Mouse (Mus musculus) forebrain, embryonic 15.5 days (tissue): ENCODE data around the gene Irs2. TPM values are rescaled to one million over a fixed set of nuclear protein-coding genes. Genes with fewer than 3 reads are reported as not detected.

ENCODE experiments used
- ATAC-seq: fragments of 200-750 bp; cut with Nextera tagmentation; replicated peaks from 2 replicates; pipeline ENCODE4 v1.8.0; 2017; ENCODE audit warnings: mild to moderate bottlenecking, moderate TSS enrichment, moderate library complexity
- H3K27ac ChIP-seq: fragments of 300-500 bp; sonication (generic); replicated peaks from 2 replicates; pipeline ENCODE4 v1.5.1; 2015; ENCODE audit warnings: mild to moderate bottlenecking, inconsistent platforms
- H3K27me3 ChIP-seq: fragments of 300-500 bp; sonication (generic); 2 replicates; pipeline ENCODE4 v1.6.1; 2015; ENCODE audit warnings: inconsistent platforms
- H3K36me3 ChIP-seq: fragments of 300-500 bp; sonication (generic); 2 replicates; pipeline ENCODE4 v1.6.1; 2015; ENCODE audit warnings: mild to moderate bottlenecking, inconsistent platforms
- H3K4me1 ChIP-seq: fragments of 300-500 bp; sonication (generic); 2 replicates; pipeline ENCODE4 v1.6.1; 2015; ENCODE audit warnings: inconsistent platforms
- H3K4me2 ChIP-seq: fragments of 300-500 bp; sonication (generic); replicated peaks from 2 replicates; pipeline ENCODE4 v1.6.1; 2015; ENCODE audit warnings: mild to moderate bottlenecking, inconsistent platforms
- H3K4me3 ChIP-seq: fragments of 300-500 bp; sonication (generic); 2 replicates; pipeline ENCODE4 v1.5.1; 2015; ENCODE audit warnings: mild to moderate bottlenecking, inconsistent platforms
- H3K9ac ChIP-seq: fragments of 300-500 bp; sonication (generic); replicated peaks from 2 replicates; pipeline ENCODE4 v1.6.1; 2015; ENCODE audit warnings: mild to moderate bottlenecking, inconsistent platforms
- H3K9me3 ChIP-seq: fragments of 300-500 bp; sonication (generic); 2 replicates; pipeline ENCODE4 v1.6.1; 2016; ENCODE audit warnings: inconsistent platforms
- WGBS: fragments of 180-500 bp; shearing (Covaris S2); methylation state at CpG from one replicate; pipeline ENCODE4 v1.1.7; 2015; ENCODE audit warnings: mixed read lengths; 5-methylcytosine and 5-hydroxymethylcytosine counted together
- polyA plus RNA-seq: library from polyadenylated mRNA; unstranded; fragments of >200 nt; fragmentation: Nextera tagmentation; extraction: Ambion mirVana; gene quantifications from 2 replicates; pipeline ENCODE4 v1.2.1, GENCODE M21; 2015

Irs2 gene
- polyA plus RNA-seq, 1 experiment from 2014 or later: 7.1 TPM

DNA sequence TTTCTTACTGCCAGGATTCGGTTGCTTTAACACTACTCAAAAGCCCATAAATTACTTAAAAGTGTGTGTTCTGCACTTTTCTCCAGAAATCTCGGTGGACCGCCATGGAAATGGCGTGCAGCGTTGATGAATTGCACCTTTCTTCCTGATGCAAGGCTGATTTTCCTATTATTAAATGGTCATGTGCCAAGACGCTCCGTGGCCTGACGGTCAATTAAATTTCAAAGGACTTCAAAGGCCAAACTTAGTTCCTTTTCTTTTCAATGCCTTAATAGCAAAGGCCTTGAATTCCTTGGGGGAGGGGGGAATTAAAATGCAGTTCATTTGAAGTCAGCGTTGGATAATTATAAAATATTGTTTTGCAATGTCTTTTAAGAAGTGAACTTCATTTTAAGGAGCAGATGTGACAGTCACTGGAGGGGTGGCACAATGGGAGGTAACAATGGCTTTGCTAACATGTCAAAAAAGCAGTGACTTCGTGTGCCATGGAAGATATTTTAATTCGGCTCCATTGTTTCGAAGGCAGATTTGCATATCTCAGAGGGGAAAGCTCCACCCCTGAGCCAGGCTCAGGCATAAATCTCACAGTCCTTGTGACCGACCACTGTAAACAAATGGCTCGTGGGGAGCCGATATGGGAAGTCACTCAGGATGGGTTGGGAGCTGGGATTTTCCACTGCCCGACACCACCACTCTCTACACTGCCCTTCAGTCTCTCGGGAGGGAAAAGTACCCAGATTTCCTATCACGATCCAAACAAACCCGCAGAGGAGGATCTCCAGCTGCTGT lies 27.6 kb upstream of the Irs2 start:
- no peaks in the 10 kb centered on the region for H3K27me3 ChIP-seq
- H3K9me3 ChIP-seq: no peaks in the 10 kb centered on the region
- peaks cover 11% of the 10 kb centered on the region for H3K4me1 ChIP-seq
- H3K27ac ChIP-seq: peak overlapping the region; percentile 37; the same call in 1 of the 2 replicates
- no peak overlapping the region for H3K4me3 ChIP-seq
- peak; percentile 48; the same call in 1 of the 2 replicates for ATAC-seq
- H3K4me2 ChIP-seq: peak overlapping the region; percentile 27
- WGBS: 6% methylated on average over 19 of the region's 19 CpGs
- H3K9ac ChIP-seq: no peak overlapping the region
- no peaks in the 10 kb centered on the region for H3K36me3 ChIP-seq

DNA sequence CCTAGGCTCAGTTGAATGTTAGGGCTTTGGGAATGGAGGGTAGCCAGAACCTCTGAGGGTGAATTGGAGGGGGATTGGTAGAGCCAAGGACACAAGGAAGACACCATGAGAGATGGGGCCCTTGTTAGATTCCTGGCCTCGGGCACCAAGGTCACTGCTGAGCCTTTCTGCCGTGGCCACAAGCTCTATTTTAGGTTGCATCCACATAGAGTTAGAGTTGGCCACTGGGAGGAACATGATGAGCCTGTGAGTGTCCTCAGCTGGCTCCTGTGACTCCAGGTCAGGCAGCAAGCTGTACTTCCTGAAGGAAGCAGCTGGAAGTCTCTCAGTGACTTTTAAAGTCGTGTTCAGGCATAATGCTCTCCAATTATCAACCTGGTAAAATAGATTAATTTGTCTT lies 16.6 kb upstream of the Irs2 start:
- Histone ChIP-seq H3K9ac (no peak overlapping the region), H3K4me1 (no peaks in the 10 kb centered on the region), H3K27ac (no peak overlapping the region), H3K9me3 (no peaks in the 10 kb centered on the region), H3K27me3 (no peaks in the 10 kb centered on the region), H3K4me2 (no peak overlapping the region), H3K4me3 (no peak overlapping the region), H3K36me3 (no peaks in the 10 kb centered on the region)
- WGBS: 75% methylated on average over 3 of the region's 3 CpGs
- ATAC-seq: no peak

GRCm38 (mm10) chr8:11020949-11021572 lies 12.8 kb upstream of the Irs2 start:
- H3K36me3 ChIP-seq: no peaks in the 10 kb centered on the region
- ATAC-seq: no peak
- no peaks in the 10 kb centered on the region for H3K9me3 ChIP-seq

DNA sequence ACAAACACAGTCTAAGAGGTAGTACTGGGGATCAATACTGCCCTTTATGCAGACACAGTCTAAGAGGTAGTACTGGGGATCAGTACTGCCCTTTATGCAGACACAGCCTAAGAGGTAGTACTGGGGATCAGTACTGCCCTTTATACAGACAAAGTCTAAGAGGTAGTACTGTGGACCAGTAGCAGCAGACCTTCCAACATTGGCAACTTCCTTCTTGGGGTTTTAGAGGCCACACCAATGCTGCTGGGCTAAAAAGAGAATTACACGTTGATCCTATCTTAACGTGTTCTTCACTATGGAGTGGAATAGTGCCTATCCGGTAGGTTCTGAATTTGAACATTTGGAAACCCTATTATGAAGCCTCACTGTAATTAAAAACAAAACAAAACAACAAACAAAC lies 7.4 kb upstream of the Irs2 start:
- no peak for ATAC-seq
- Histone ChIP-seq H3K9ac (no peak overlapping the region), H3K36me3 (no peaks in the 10 kb centered on the region), H3K4me2 (no peak overlapping the region), H3K27ac (no peak overlapping the region), H3K4me1 (peaks cover 16% of the 10 kb centered on the region), H3K4me3 (no peak overlapping the region), H3K27me3 (no peaks in the 10 kb centered on the region), H3K9me3 (no peaks in the 10 kb centered on the region)
- WGBS: 86% methylated on average over 3 of the region's 3 CpGs

More at GRCm38 (mm10) chr8:11020949-11021572, 12.8 kb upstream of the Irs2 start:
- Histone ChIP-seq H3K4me2 (no peak overlapping the region), H3K4me3 (no peak overlapping the region), H3K9ac (no peak overlapping the region), H3K27me3 (no peaks in the 10 kb centered on the region), H3K27ac (no peak overlapping the region), H3K4me1 (no peaks in the 10 kb centered on the region)
- 93% methylated on average over 9 of the region's 9 CpGs for WGBS

- H3K4me2 ChIP-seq: no peak overlapping the region
- H3K36me3 ChIP-seq: no peaks in the 10 kb centered on the region
- no peak overlapping the region for H3K4me3 ChIP-seq
- H3K27ac ChIP-seq: no peak overlapping the region
- peak overlapping the region; percentile 3; the same call in 1 of the 2 replicates for H3K9ac ChIP-seq
- no peaks in the 10 kb centered on the region for H3K27me3 ChIP-seq
- no peak for ATAC-seq
- peaks cover 26% of the 10 kb centered on the region for H3K4me1 ChIP-seq
- WGBS: 1% methylated on average over 6 of the region's 6 CpGs
- H3K9me3 ChIP-seq: no peaks in the 10 kb centered on the region
Measured at GRCm38 (mm10) chr8:11013258-11013657, 5.0 kb upstream of the Irs2 start.

DNA sequence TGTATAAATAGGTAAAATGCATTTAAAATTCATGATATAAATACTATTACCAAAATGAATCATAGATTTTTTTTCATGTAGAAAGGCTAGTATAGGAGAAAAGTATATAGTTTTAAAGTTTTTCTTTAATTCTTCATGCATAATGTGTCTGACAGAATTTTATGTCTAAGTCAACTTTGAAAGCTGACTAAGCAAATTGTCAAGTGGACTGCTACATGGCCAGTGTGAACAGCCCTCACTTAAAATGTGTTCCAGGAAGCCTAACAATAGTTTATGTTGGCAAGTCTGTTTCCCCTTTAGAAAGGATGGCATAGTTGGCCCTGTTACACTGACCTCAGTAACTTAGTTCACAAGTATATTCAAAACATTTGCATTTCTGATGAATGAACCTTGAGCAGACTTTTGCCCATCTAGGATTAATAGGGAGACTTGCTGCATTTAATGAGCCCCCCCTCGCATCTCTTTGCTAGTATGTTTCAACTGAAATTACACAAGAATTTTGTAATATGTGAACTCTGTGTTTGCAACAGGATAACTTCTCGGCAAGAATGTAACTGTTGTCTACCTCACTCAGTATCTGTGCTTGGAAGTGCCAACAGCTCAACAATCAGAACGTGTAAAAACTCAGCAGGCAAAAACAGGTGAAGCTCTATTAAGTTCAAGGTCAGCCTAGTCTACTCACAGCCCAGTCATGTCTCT lies 3.7 kb upstream of the Irs2 start:
- Histone ChIP-seq H3K36me3 (no peaks in the 10 kb centered on the region), H3K27me3 (no peaks in the 10 kb centered on the region), H3K9ac (no peak overlapping the region), H3K4me1 (peaks cover 32% of the 10 kb centered on the region), H3K27ac (no peak overlapping the region), H3K4me3 (no peak overlapping the region), H3K4me2 (no peak overlapping the region), H3K9me3 (no peaks in the 10 kb centered on the region)
- no peak for ATAC-seq
- 77% methylated on average over 3 of the region's 3 CpGs for WGBS

GRCm38 (mm10) chr8:11010913-11011605 lies 2.8 kb upstream of the Irs2 start:
- H3K36me3 ChIP-seq: no peaks in the 10 kb centered on the region

GRCm38 (mm10) chr8:11010398-11010797 lies 2.1 kb upstream of the Irs2 start:
- 44% methylated on average over 11 of the region's 11 CpGs for WGBS
- no peaks in the 10 kb centered on the region for H3K36me3 ChIP-seq
- H3K27ac ChIP-seq: peak overlapping the region; percentile 100
- peaks cover 47% of the 10 kb centered on the region for H3K4me1 ChIP-seq
- H3K27me3 ChIP-seq: no peaks in the 10 kb centered on the region
- H3K9ac ChIP-seq: no peak overlapping the region; the same call in 1 of the 2 replicates
- ATAC-seq: no peak
- H3K4me2 ChIP-seq: peak overlapping the region; percentile 87
- H3K4me3 ChIP-seq: peak overlapping the region; percentile 95; the same call in 1 of the 2 replicates
- no peaks in the 10 kb centered on the region for H3K9me3 ChIP-seq

More at GRCm38 (mm10) chr8:11010913-11011605, 2.8 kb upstream of the Irs2 start:
- Histone ChIP-seq H3K27me3 (no peaks in the 10 kb centered on the region), H3K27ac (0 out of 2 replicates have a peak overlapping the region, but pooled peaks have one; percentile 12), H3K9me3 (no peaks in the 10 kb centered on the region), H3K4me1 (peaks cover 41% of the 10 kb centered on the region), H3K4me3 (no peak overlapping the region), H3K4me2 (0 out of 2 replicates have a peak overlapping the region, but pooled peaks have one; percentile 7), H3K9ac (no peak overlapping the region)
- no peak for ATAC-seq
- WGBS: 10% methylated on average over 11 of the region's 11 CpGs

DNA sequence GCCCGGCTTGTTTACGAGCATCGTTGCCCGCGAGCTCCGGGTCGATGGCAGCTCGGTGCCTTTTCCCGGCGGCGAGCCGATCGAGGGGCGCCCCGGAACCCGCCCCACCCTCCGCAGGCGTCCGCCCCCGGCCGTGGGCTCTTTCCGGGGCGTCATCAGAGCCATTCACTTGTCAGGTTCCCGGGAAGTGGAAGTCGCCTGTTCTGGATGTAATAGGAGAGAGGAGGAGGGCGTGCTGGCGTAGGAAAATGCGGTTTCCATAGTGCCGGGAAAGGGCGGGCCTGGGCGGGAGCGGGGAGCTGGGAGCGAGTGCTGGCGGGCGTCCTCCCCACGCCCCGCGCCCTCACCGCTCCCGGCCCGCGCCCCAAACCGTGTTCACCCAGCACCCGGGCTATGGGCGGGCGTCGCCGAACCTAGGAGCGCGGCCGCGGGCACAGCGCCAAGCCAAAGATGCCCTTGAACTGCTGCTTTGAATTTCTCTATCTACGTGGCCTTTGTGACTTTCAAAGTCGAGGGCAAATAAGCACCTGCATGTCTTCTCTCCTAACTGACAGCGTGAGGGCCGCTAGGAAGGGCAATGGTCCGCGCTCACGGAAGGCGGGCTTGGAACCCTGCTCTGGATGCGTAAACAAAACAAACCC lies 1.3 kb upstream of the Irs2 start:
- peak overlapping the region; percentile 87 for H3K4me2 ChIP-seq
- H3K9me3 ChIP-seq: no peaks in the 10 kb centered on the region
- no peaks in the 10 kb centered on the region for H3K27me3 ChIP-seq
- H3K9ac ChIP-seq: peak overlapping the region; percentile 95
- peaks cover 56% of the 10 kb centered on the region for H3K4me1 ChIP-seq
- H3K36me3 ChIP-seq: no peaks in the 10 kb centered on the region
- under 1% methylated on average over 59 of the region's 62 CpGs for WGBS
- H3K4me3 ChIP-seq: peak overlapping the region; percentile 95
- H3K27ac ChIP-seq: peak overlapping the region; percentile 100
- ATAC-seq: peak; percentile 73

DNA sequence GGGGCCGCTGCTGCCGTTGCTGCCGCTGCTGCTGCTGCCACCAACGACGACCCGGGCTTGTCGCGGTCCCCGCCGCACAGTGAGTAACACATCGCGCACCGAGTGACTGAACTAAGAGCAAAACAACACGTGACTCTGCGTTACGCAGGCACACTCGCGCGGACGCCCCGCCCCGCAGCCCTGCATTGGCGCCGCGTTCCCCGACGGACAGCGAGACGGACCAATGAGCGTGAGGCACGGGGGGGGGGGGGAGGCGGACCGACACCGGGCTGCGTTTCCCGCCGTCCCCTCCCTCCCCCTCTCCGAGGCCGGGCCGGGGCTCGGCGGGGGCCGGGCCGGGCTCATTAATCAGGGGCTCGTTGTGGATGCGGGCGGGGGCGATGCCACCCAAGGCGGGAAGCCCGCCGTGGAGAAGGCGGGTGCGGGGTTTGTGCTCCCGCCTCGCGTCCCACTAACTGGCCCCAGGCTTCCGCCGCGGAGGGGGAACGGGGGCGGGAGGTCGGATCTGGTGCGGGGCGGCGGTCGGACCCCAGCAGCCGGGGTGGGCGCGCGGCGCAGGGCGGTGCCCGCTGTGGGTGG lies 673 bp upstream of the Irs2 start:
- under 1% methylated on average over 73 of the region's 73 CpGs for WGBS
- Histone ChIP-seq H3K4me3 (peak overlapping the region; percentile 95), H3K27me3 (no peaks in the 10 kb centered on the region), H3K36me3 (no peaks in the 10 kb centered on the region), H3K9me3 (no peaks in the 10 kb centered on the region), H3K9ac (peak overlapping the region; percentile 95), H3K4me1 (peaks cover 62% of the 10 kb centered on the region), H3K27ac (peak overlapping the region; percentile 100), H3K4me2 (peak overlapping the region; percentile 94)
- ATAC-seq: peak; percentile 92
